Mouse (Mus musculus) gastrocnemius, postnatal 14 days (tissue): Measurements from ENCODE around the gene Ece1. TPM values are rescaled to one million over a fixed set of nuclear protein-coding genes. Genes with fewer than 3 reads are reported as not detected.

Experiments
- DNase-seq: peaks from one replicate; pipeline ENCODE4 v3.0.0; 2021; ENCODE audit warnings: mixed read lengths
- intact Hi-C: fragments of 180-260 bp; cut with DNase I; formaldehyde crosslinking; loops from one replicate; pipeline ENCODE4 v1.15.1; 2025; ENCODE audit warnings: low total_unique reads
- total RNA-seq, 2 experiments: library from RNA; stranded (reverse); gene quantifications; 2 replicates each; pipeline ENCODE4 v1.2.3; 2021

Ece1 gene
- total RNA-seq, 2 experiments from 2014 or later, result 50.0 to 57.7 TPM

GRCm38 (mm10) chr4:137929341-137930016, 67.4 kb downstream of the Ece1 start:
- intact Hi-C loops, result no loop called here

GRCm38 (mm10) chr4:137930500-137931008, 68.5 kb downstream of the Ece1 start:
- DNase-seq, result peak; percentile 17
- intact Hi-C loops, result no loop called here

More at GRCm38 (mm10) chr4:137929341-137930016, 67.4 kb downstream of the Ece1 start:
- DNase-seq, result no peak

GRCm38 (mm10) chr4:137931009-137931757, 69.1 kb downstream of the Ece1 start:
- peak; percentile 72 for DNase-seq
- intact Hi-C loops, result no loop called here

GRCm38 (mm10) chr4:137932554-137933178, 70.6 kb downstream of the Ece1 start:
- intact Hi-C loops, result no loop called here
- no peak for DNase-seq

- intact Hi-C loops, result no loop called here
- no peak for DNase-seq
Measured at GRCm38 (mm10) chr4:137933328-137933727, 71.3 kb downstream of the Ece1 start.

GRCm38 (mm10) chr4:137936134-137936533, 74.1 kb downstream of the Ece1 start:
- no peak for DNase-seq
- intact Hi-C loops, result no loop called here

- intact Hi-C loops, result no loop called here
- no peak for DNase-seq
Measured at GRCm38 (mm10) chr4:137940061-137940460, 78.0 kb downstream of the Ece1 start.

GRCm38 (mm10) chr4:137941131-137941844, 79.3 kb downstream of the Ece1 start:
- intact Hi-C loops, result no loop called here
- no peak for DNase-seq

- peak; percentile 57 for DNase-seq
- intact Hi-C loops, result no loop called here
Measured at GRCm38 (mm10) chr4:137941871-137942781, 80.1 kb downstream of the Ece1 start.

- no peak for DNase-seq
- intact Hi-C loops, result no loop called here
Measured at GRCm38 (mm10) chr4:137942782-137943486, 80.9 kb downstream of the Ece1 start.

- DNase-seq, result no peak
- intact Hi-C loops, result no loop called here
Measured at GRCm38 (mm10) chr4:137943540-137943939, 81.5 kb downstream of the Ece1 start.

- intact Hi-C loops, result loop anchor here (5.0 kb wide), 1 partner anchor 38 kb away; no protein-coding TSS in a partner anchor
- no peak for DNase-seq
Measured at GRCm38 (mm10) chr4:137945376-137945775, 83.3 kb downstream of the Ece1 start.

GRCm38 (mm10) chr4:137946419-137946818, 84.4 kb downstream of the Ece1 start:
- intact Hi-C loops, result loop anchor here (5.0 kb wide), 1 partner anchor 39 kb away; no protein-coding TSS in a partner anchor
- DNase-seq, result no peak

GRCm38 (mm10) chr4:137952840-137953239, 90.8 kb downstream of the Ece1 start:
- DNase-seq, result peak; percentile 79
- intact Hi-C loops, result loop anchor here (10.0 kb wide), 1 partner anchor 218 kb away; no protein-coding TSS in a partner anchor

- intact Hi-C loops, result loop anchor here (10.0 kb wide), 1 partner anchor 219 kb away; no protein-coding TSS in a partner anchor
- no peak for DNase-seq
Measured at GRCm38 (mm10) chr4:137954184-137954583, 92.1 kb downstream of the Ece1 start.

- peak; percentile 55 for DNase-seq
- intact Hi-C loops, result loop anchor here (10.0 kb wide), 1 partner anchor 220 kb away; no protein-coding TSS in a partner anchor
Measured at GRCm38 (mm10) chr4:137954926-137955396, 92.9 kb downstream of the Ece1 start.

GRCm38 (mm10) chr4:137956260-137956659, 94.2 kb downstream of the Ece1 start:
- no peak for DNase-seq
- intact Hi-C loops, result loop anchor here (10.0 kb wide), 1 partner anchor 221 kb away; no protein-coding TSS in a partner anchor
